Mouse (Mus musculus) embryonic facial prominence, embryonic 12.5 days (tissue): ENCODE measurements around the gene Mob2. TPM values are rescaled to one million over a fixed set of nuclear protein-coding genes. Genes with fewer than 3 reads are reported as not detected.

ENCODE experiments used
- ATAC-seq: fragments of 200-750 bp; cut with Nextera tagmentation; 2 replicates; pipeline ENCODE4 v1.8.0; 2017; ENCODE audit not compliant: insufficient number of reproducible peaks, insufficient read depth, low FRiP score, low TSS enrichment
- H3K27ac ChIP-seq: fragments of 300-500 bp; sonication (generic); 2 replicates; pipeline ENCODE4 v1.5.1; 2016; ENCODE audit warnings: mild to moderate bottlenecking
- H3K27me3 ChIP-seq: fragments of 300-500 bp; sonication (generic); 2 replicates; pipeline ENCODE4 v1.6.1; 2016; ENCODE audit warnings: mild to moderate bottlenecking, moderate library complexity
- H3K36me3 ChIP-seq: fragments of 300-500 bp; sonication (generic); 2 replicates; pipeline ENCODE4 v1.6.1; 2016; ENCODE audit warnings: mild to moderate bottlenecking
- H3K4me1 ChIP-seq: fragments of 300-500 bp; sonication (generic); 2 replicates; pipeline ENCODE4 v1.6.1; 2016
- H3K4me2 ChIP-seq: fragments of 300-500 bp; sonication (generic); replicated peaks from 2 replicates; pipeline ENCODE4 v1.6.1; 2016; ENCODE audit warnings: mild to moderate bottlenecking, moderate library complexity
- H3K4me3 ChIP-seq: fragments of 300-500 bp; sonication (generic); 2 replicates; pipeline ENCODE4 v1.5.1; 2016; ENCODE audit warnings: mild to moderate bottlenecking
- H3K9ac ChIP-seq: fragments of 300-500 bp; sonication (generic); 2 replicates; pipeline ENCODE4 v1.6.1; 2016; ENCODE audit warnings: mild to moderate bottlenecking, moderate library complexity
- H3K9me3 ChIP-seq: fragments of 300-500 bp; sonication (generic); 2 replicates; pipeline ENCODE4 v1.6.1; 2016; ENCODE audit warnings: mild to moderate bottlenecking, moderate library complexity
- WGBS: fragments of 180-500 bp; shearing (Covaris S2); methylation state at CpG from one replicate; pipeline ENCODE4 v1.1.7; 2016; 5-methylcytosine and 5-hydroxymethylcytosine counted together
- polyA plus RNA-seq: library from polyadenylated mRNA; unstranded; fragments of >200 nt; fragmentation: Nextera tagmentation; extraction: Ambion mirVana; gene quantifications from 2 replicates; pipeline ENCODE4 v1.2.1, GENCODE M21; 2016

The Mob2 gene
- polyA plus RNA-seq, 1 experiment from 2014 or later, result 56.8 TPM

GRCm38 (mm10) chr7:142050536-142050935, 10.3 kb downstream of the Mob2 start:
- H3K9ac ChIP-seq, result no peak overlapping the region
- ATAC-seq, result no peak
- H3K4me1 ChIP-seq, result no peaks in the 10 kb centered on the region
- peaks cover 8% of the 10 kb centered on the region for H3K36me3 ChIP-seq
- H3K27ac ChIP-seq, result no peak overlapping the region
- no peaks in the 10 kb centered on the region for H3K27me3 ChIP-seq
- H3K4me3 ChIP-seq, result no peak overlapping the region
- H3K9me3 ChIP-seq, result no peaks in the 10 kb centered on the region
- H3K4me2 ChIP-seq, result no peak overlapping the region

GRCm38 (mm10) chr7:142045932-142046331, 14.9 kb downstream of the Mob2 start:
- H3K4me1 ChIP-seq, result no peaks in the 10 kb centered on the region
- WGBS, result 93% methylated on average over 1 of the region's 1 CpGs
- H3K4me3 ChIP-seq, result no peak overlapping the region
- no peak overlapping the region for H3K9ac ChIP-seq
- ATAC-seq, result no peak
- H3K9me3 ChIP-seq, result no peaks in the 10 kb centered on the region
- no peaks in the 10 kb centered on the region for H3K27me3 ChIP-seq
- H3K27ac ChIP-seq, result no peak overlapping the region
- H3K36me3 ChIP-seq, result no peaks in the 10 kb centered on the region
- no peak overlapping the region for H3K4me2 ChIP-seq

GRCm38 (mm10) chr7:142045344-142045743, 15.5 kb downstream of the Mob2 start:
- Histone ChIP-seq H3K4me3 (no peak overlapping the region), H3K9me3 (no peaks in the 10 kb centered on the region), H3K27ac (no peak overlapping the region), H3K36me3 (no peaks in the 10 kb centered on the region), H3K4me1 (no peaks in the 10 kb centered on the region), H3K9ac (no peak overlapping the region), H3K27me3 (no peaks in the 10 kb centered on the region), H3K4me2 (no peak overlapping the region)
- WGBS, result 73% methylated on average over 2 of the region's 2 CpGs
- no peak for ATAC-seq

- no peaks in the 10 kb centered on the region for H3K9me3 ChIP-seq
- no peak overlapping the region for H3K9ac ChIP-seq
- H3K27ac ChIP-seq, result no peak overlapping the region
- no peaks in the 10 kb centered on the region for H3K4me1 ChIP-seq
- H3K4me2 ChIP-seq, result no peak overlapping the region
- H3K36me3 ChIP-seq, result no peaks in the 10 kb centered on the region
- H3K27me3 ChIP-seq, result no peaks in the 10 kb centered on the region
- 92% methylated on average over 3 of the region's 3 CpGs for WGBS
- ATAC-seq, result no peak
- H3K4me3 ChIP-seq, result no peak overlapping the region
Observed at GRCm38 (mm10) chr7:142040756-142041155, 20.1 kb downstream of the Mob2 start.

- Histone ChIP-seq H3K4me3 (no peak overlapping the region), H3K27ac (no peak overlapping the region), H3K4me1 (no peaks in the 10 kb centered on the region), H3K9ac (no peak overlapping the region), H3K9me3 (no peaks in the 10 kb centered on the region), H3K36me3 (no peaks in the 10 kb centered on the region), H3K27me3 (no peaks in the 10 kb centered on the region), H3K4me2 (no peak overlapping the region)
- 71% methylated on average over 4 of the region's 4 CpGs for WGBS
- ATAC-seq, result no peak
Observed at GRCm38 (mm10) chr7:142037553-142038170, 23.2 kb downstream of the Mob2 start.

- no peak overlapping the region for H3K4me3 ChIP-seq
- 76% methylated on average over 2 of the region's 2 CpGs for WGBS
- H3K36me3 ChIP-seq, result no peaks in the 10 kb centered on the region
- no peaks in the 10 kb centered on the region for H3K9me3 ChIP-seq
- no peaks in the 10 kb centered on the region for H3K27me3 ChIP-seq
- no peak overlapping the region for H3K4me2 ChIP-seq
- H3K4me1 ChIP-seq, result no peaks in the 10 kb centered on the region
- no peak for ATAC-seq
- no peak overlapping the region for H3K27ac ChIP-seq
- H3K9ac ChIP-seq, result no peak overlapping the region
Observed at GRCm38 (mm10) chr7:142035048-142035811, 25.6 kb downstream of the Mob2 start.

- 84% methylated on average over 2 of the region's 2 CpGs for WGBS
Observed at GRCm38 (mm10) chr7:142034198-142034597, 26.7 kb downstream of the Mob2 start.

GRCm38 (mm10) chr7:142030073-142030472, 30.8 kb downstream of the Mob2 start:
- Histone ChIP-seq H3K9me3 (no peaks in the 10 kb centered on the region), H3K9ac (no peak overlapping the region), H3K27ac (no peak overlapping the region), H3K4me2 (no peak overlapping the region), H3K4me1 (peaks cover 17% of the 10 kb centered on the region), H3K4me3 (no peak overlapping the region), H3K36me3 (no peaks in the 10 kb centered on the region), H3K27me3 (no peaks in the 10 kb centered on the region)
- ATAC-seq, result no peak

More at GRCm38 (mm10) chr7:142034198-142034597, 26.7 kb downstream of the Mob2 start:
- Histone ChIP-seq H3K27ac (no peak overlapping the region), H3K4me3 (no peak overlapping the region), H3K36me3 (no peaks in the 10 kb centered on the region), H3K9ac (no peak overlapping the region), H3K27me3 (no peaks in the 10 kb centered on the region), H3K9me3 (no peaks in the 10 kb centered on the region), H3K4me1 (no peaks in the 10 kb centered on the region), H3K4me2 (no peak overlapping the region)
- no peak for ATAC-seq

- Histone ChIP-seq H3K4me3 (no peak overlapping the region), H3K4me2 (no peak overlapping the region), H3K27ac (no peak overlapping the region), H3K9ac (no peak overlapping the region), H3K36me3 (no peaks in the 10 kb centered on the region), H3K4me1 (peaks cover 19% of the 10 kb centered on the region), H3K9me3 (no peaks in the 10 kb centered on the region), H3K27me3 (no peaks in the 10 kb centered on the region)
- ATAC-seq, result no peak
- WGBS, result 76% methylated on average over 4 of the region's 4 CpGs
Observed at GRCm38 (mm10) chr7:142025926-142026325, 34.9 kb downstream of the Mob2 start.

GRCm38 (mm10) chr7:142025196-142025595, 35.7 kb downstream of the Mob2 start:
- no peak for ATAC-seq
- 72% methylated on average over 2 of the region's 2 CpGs for WGBS
- Histone ChIP-seq H3K4me1 (peaks cover 19% of the 10 kb centered on the region), H3K27me3 (no peaks in the 10 kb centered on the region), H3K4me3 (no peak overlapping the region), H3K27ac (no peak overlapping the region), H3K9ac (no peak overlapping the region), H3K9me3 (no peaks in the 10 kb centered on the region), H3K36me3 (no peaks in the 10 kb centered on the region), H3K4me2 (no peak overlapping the region)

GRCm38 (mm10) chr7:142020827-142021226, 40.0 kb downstream of the Mob2 start:
- Histone ChIP-seq H3K9ac (no peak overlapping the region), H3K4me1 (peaks cover 10% of the 10 kb centered on the region), H3K4me2 (no peak overlapping the region), H3K9me3 (no peaks in the 10 kb centered on the region), H3K36me3 (0 out of 2 replicates have a peak, but pooled peaks cover 2% of the 10 kb centered on the region), H3K4me3 (no peak overlapping the region), H3K27ac (no peak overlapping the region), H3K27me3 (no peaks in the 10 kb centered on the region)
- ATAC-seq, result no peak
- 68% methylated on average over 3 of the region's 3 CpGs for WGBS

GRCm38 (mm10) chr7:142019699-142020098, 41.2 kb downstream of the Mob2 start:
- 48% methylated on average over 2 of the region's 2 CpGs for WGBS
- ATAC-seq, result no peak
- Histone ChIP-seq H3K4me3 (no peak overlapping the region), H3K36me3 (0 out of 2 replicates have a peak, but pooled peaks cover 8% of the 10 kb centered on the region), H3K27me3 (no peaks in the 10 kb centered on the region), H3K9me3 (no peaks in the 10 kb centered on the region), H3K4me2 (no peak overlapping the region), H3K4me1 (no peaks in the 10 kb centered on the region; the same call in 1 of the 2 replicates), H3K27ac (no peak overlapping the region), H3K9ac (no peak overlapping the region)
